In genomic region chr5:125158232-125158961, GRCm38 (mm10) we compare ENCODE assay signal across 8 mouse cellular contexts. TPM values are rescaled to one million over a fixed set of nuclear protein-coding genes. Genes with fewer than 3 reads are reported as not detected.
A peak's percentile ranks its signal among the peaks of the same experiment; 100 is the strongest.
DNase-seq lines count a peak whose midpoint lies in the region; ATAC-seq lines count a peak whose summit lies in the region.

No protein-coding gene starts in this region.

- H3K36me3 ChIP-seq in kidney, embryonic 14.5 days (ENCODE audit: control insufficient read depth, insufficient read depth, low read length), result peaks cover 6% of the 10 kb centered on the region; the same call in 1 of the 2 replicates
- no peaks in the 10 kb centered on the region for H3K36me3 ChIP-seq in heart, embryonic 16.5 days (ENCODE audit: control insufficient read depth, insufficient read depth)
- H3K36me3 ChIP-seq in limb, embryonic 11.5 days (ENCODE audit: control insufficient read depth, insufficient read depth, low read length), result no peaks in the 10 kb centered on the region
- no peaks in the 10 kb centered on the region for H3K36me3 ChIP-seq in midbrain, embryonic 16.5 days (ENCODE audit: control insufficient read depth, insufficient read depth, low read length)

- no peaks in the 10 kb centered on the region for H3K9me3 ChIP-seq in kidney, embryonic 14.5 days (ENCODE audit: control insufficient read depth, low read length)
- H3K9me3 ChIP-seq in heart, embryonic 16.5 days (replicated peaks; ENCODE audit: control insufficient read depth, low read length), result no peaks in the 10 kb centered on the region
- no peaks in the 10 kb centered on the region for H3K9me3 ChIP-seq in limb, embryonic 11.5 days (ENCODE audit: control insufficient read depth, low read length)
- H3K9me3 ChIP-seq in midbrain, embryonic 16.5 days (replicated peaks; ENCODE audit: control insufficient read depth, low read length, poor library complexity, severe bottlenecking), result no peaks in the 10 kb centered on the region

- peak overlapping the region; percentile 30 for H3K4me2 ChIP-seq in kidney, embryonic 14.5 days (replicated peaks; ENCODE audit: low read depth, low read length)
- peak overlapping the region; percentile 54 for H3K4me2 ChIP-seq in heart, embryonic 16.5 days (ENCODE audit: low read depth, low read length)
- H3K4me2 ChIP-seq in limb, embryonic 11.5 days (ENCODE audit: low read depth, severe bottlenecking), result peak overlapping the region; percentile 21
- peak overlapping the region; percentile 40 for H3K4me2 ChIP-seq in midbrain, embryonic 16.5 days (ENCODE audit: low read length)

- ATAC-seq in kidney, embryonic 14.5 days (ENCODE audit: low FRiP score, low TSS enrichment), result peak; percentile 30
- ATAC-seq in heart, embryonic 16.5 days (replicated peaks; ENCODE audit: extremely low read depth, insufficient read depth, low FRiP score), result peak; percentile 37
- peak; percentile 35; the same call in 1 of the 2 replicates for ATAC-seq in limb, embryonic 11.5 days (ENCODE audit: insufficient number of reproducible peaks, low FRiP score, low TSS enrichment, low read depth)
- no peak; the same call in 1 of the 2 replicates for ATAC-seq in midbrain, embryonic 16.5 days

- H3K9ac ChIP-seq in kidney, embryonic 14.5 days (ENCODE audit: low read depth, low read length), result peak overlapping the region; percentile 13; the same call in 1 of the 2 replicates
- H3K9ac ChIP-seq in heart, embryonic 16.5 days (ENCODE audit: low read length), result peak overlapping the region; percentile 63
- no peak overlapping the region for H3K9ac ChIP-seq in limb, embryonic 11.5 days (ENCODE audit: low read length)
- peak overlapping the region; percentile 55 for H3K9ac ChIP-seq in midbrain, embryonic 16.5 days (ENCODE audit: low read depth, low read length)

- DNase-seq in kidney, adult 18-20 months, result no peak
- DNase-seq in embryo, embryonic 10.5 days (ENCODE audit: low spot score), result peak; percentile 76
- peak; percentile 67 for DNase-seq in limb, embryonic 11.5 days (ENCODE audit: low spot score)
- peak; percentile 63 for DNase-seq in thymus, postnatal 14 days
- DNase-seq in layer of hippocampus, adult 18-20 months (ENCODE audit: low spot score in 2 of 2), result no peak

- 10% methylated on average over 21 of the region's 21 CpGs for WGBS in kidney, embryonic 14.5 days
- 17% methylated on average over 21 of the region's 21 CpGs for WGBS in heart, embryonic 16.5 days
- 9% methylated on average over 21 of the region's 21 CpGs for WGBS in limb, embryonic 11.5 days
- 13% methylated on average over 21 of the region's 21 CpGs for WGBS in midbrain, embryonic 16.5 days

- H3K27me3 ChIP-seq in kidney, embryonic 14.5 days (ENCODE audit: control insufficient read depth, insufficient read depth, low read length), result no peaks in the 10 kb centered on the region
- no peaks in the 10 kb centered on the region for H3K27me3 ChIP-seq in heart, embryonic 16.5 days (ENCODE audit: control insufficient read depth, insufficient read depth, low read length)
- no peaks in the 10 kb centered on the region for H3K27me3 ChIP-seq in limb, embryonic 11.5 days (ENCODE audit: control insufficient read depth, insufficient read depth, low read length)
- H3K27me3 ChIP-seq in midbrain, embryonic 16.5 days (ENCODE audit: control insufficient read depth, insufficient read depth, low read depth, low read length), result no peaks in the 10 kb centered on the region

- peaks cover 84% of the 10 kb centered on the region for H3K4me1 ChIP-seq in kidney, embryonic 14.5 days (ENCODE audit: control insufficient read depth, insufficient read depth, low read length)
- H3K4me1 ChIP-seq in heart, embryonic 16.5 days (ENCODE audit: control insufficient read depth, insufficient read depth, low read length), result peaks cover 63% of the 10 kb centered on the region
- H3K4me1 ChIP-seq in limb, embryonic 11.5 days (ENCODE audit: control insufficient read depth, insufficient read depth, low read length), result peaks cover 65% of the 10 kb centered on the region
- peaks cover 80% of the 10 kb centered on the region for H3K4me1 ChIP-seq in midbrain, embryonic 16.5 days (ENCODE audit: control insufficient read depth, insufficient read depth, low read length)

- peak overlapping the region; percentile 84 for H3K27ac ChIP-seq in kidney, embryonic 14.5 days (ENCODE audit: low read depth, low read length)
- peak overlapping the region; percentile 70 for H3K27ac ChIP-seq in heart, embryonic 16.5 days (ENCODE audit: low read length)
- H3K27ac ChIP-seq in limb, embryonic 11.5 days (replicated peaks; ENCODE audit: low read depth, low read length), result peak overlapping the region; percentile 68
- H3K27ac ChIP-seq in midbrain, embryonic 16.5 days (ENCODE audit: low read length), result peak overlapping the region; percentile 90

- no peak overlapping the region for H3K4me3 ChIP-seq in kidney, embryonic 14.5 days (ENCODE audit: low read length)
- H3K4me3 ChIP-seq in heart, embryonic 16.5 days (ENCODE audit: low read length), result peak overlapping the region; percentile 15; the same call in 1 of the 2 replicates
- no peak overlapping the region for H3K4me3 ChIP-seq in limb, embryonic 11.5 days (ENCODE audit: low read depth, low read length)
- H3K4me3 ChIP-seq in midbrain, embryonic 16.5 days (ENCODE audit: low read depth, low read length), result no peak overlapping the region

RNA-seq across cellular contexts. Expression of gene Ncor2, which starts 20.6 kb away (rescaled TPM):
- polyA plus RNA-seq in kidney, embryonic 14.5 days (2014; fragmentation: Nextera tagmentation; extraction: Ambion mirVana), result 34.6 and 35.0 TPM in 2 replicates
- 17.6 and 19.1 TPM in 2 replicates for polyA plus RNA-seq in heart, embryonic 16.5 days (2015; fragmentation: Nextera tagmentation; extraction: Ambion mirVana)
- 23.6 and 24.3 TPM in 2 replicates for polyA plus RNA-seq in limb, embryonic 11.5 days (2014; fragmentation: Nextera tagmentation; extraction: Ambion mirVana)
- 19.9 and 22.9 TPM in 2 replicates for polyA plus RNA-seq in midbrain, embryonic 16.5 days (2015; fragmentation: Nextera tagmentation; extraction: Ambion mirVana)
- total RNA-seq in layer of hippocampus, adult 18-20 months (2021), result 100 to 1,000 TPM; 291 to 298 TPM

Comparison
In these comparisons a context has a peak if more than half of its experiments do, and no peak if none do; other contexts are left out.
1. DNase-seq: peak in embryo, embryonic 10.5 days (single experiment), limb, embryonic 11.5 days (single experiment) and thymus, postnatal 14 days (single experiment); none in kidney, adult 18-20 months (single experiment) and layer of hippocampus, adult 18-20 months (0 of 2).
2. Peak in every context shown above with its lines, with median percentiles within 50 percentile points of each other: H3K27ac ChIP-seq and H3K4me2 ChIP-seq.